Mouse (Mus musculus) liver, embryonic 11.5 days (tissue): Measurements from ENCODE around the gene Cpvl. TPM values are rescaled to one million over a fixed set of nuclear protein-coding genes. Genes with fewer than 3 reads are reported as not detected.

Source experiments
- ATAC-seq: fragments of 200-750 bp; cut with Nextera tagmentation; replicated peaks from 2 replicates; pipeline ENCODE4 v1.8.0; 2017; ENCODE audit warnings: moderate number of reproducible peaks, mild to moderate bottlenecking, moderate TSS enrichment, moderate library complexity; ENCODE audit not compliant: low FRiP score
- DNase-seq: peaks from one replicate; pipeline ENCODE4 v3.0.0-alpha.2; 2017; ENCODE audit warnings: low spot score
- H3K27ac ChIP-seq: fragments of 300-500 bp; sonication (generic); 2 replicates; pipeline ENCODE4 v1.5.1; 2014; ENCODE audit warnings: mild to moderate bottlenecking, low read depth, low read length, control low read depth
- H3K27me3 ChIP-seq: fragments of 300-500 bp; sonication (generic); replicated peaks from 2 replicates; pipeline ENCODE4 v1.6.1; 2014; ENCODE audit warnings: low read length, mixed read lengths; ENCODE audit not compliant: control insufficient read depth, insufficient read depth
- H3K36me3 ChIP-seq: fragments of 300-500 bp; sonication (generic); 2 replicates; pipeline ENCODE4 v1.6.1; 2014; ENCODE audit warnings: mild to moderate bottlenecking, low read length, moderate library complexity, mixed read lengths; ENCODE audit not compliant: control insufficient read depth, insufficient read depth
- H3K4me1 ChIP-seq: fragments of 300-500 bp; sonication (generic); replicated peaks from 2 replicates; pipeline ENCODE4 v1.6.1; 2014; ENCODE audit warnings: low read length, mixed read lengths; ENCODE audit not compliant: control insufficient read depth, insufficient read depth
- H3K4me2 ChIP-seq: fragments of 300-500 bp; sonication (generic); 2 replicates; pipeline ENCODE4 v1.6.1; 2014; ENCODE audit warnings: mild to moderate bottlenecking, control low read depth, moderate library complexity
- H3K4me3 ChIP-seq: fragments of 300-500 bp; sonication (generic); 2 replicates; pipeline ENCODE4 v1.5.1; 2014; ENCODE audit warnings: low read depth, low read length, control low read depth
- H3K9ac ChIP-seq: fragments of 300-500 bp; sonication (generic); 2 replicates; pipeline ENCODE4 v1.6.1; 2014; ENCODE audit warnings: low read depth, low read length, control low read depth
- H3K9me3 ChIP-seq: fragments of 300-500 bp; sonication (generic); 2 replicates; pipeline ENCODE4 v1.6.1; 2016; ENCODE audit warnings: low read length, inconsistent platforms, mixed read lengths; ENCODE audit not compliant: control insufficient read depth
- WGBS: fragments of 180-500 bp; shearing (Covaris S2); extraction: QIAGEN DNeasy Blood & Tissue Kit; methylation state at CpG from one replicate; pipeline ENCODE4 v1.1.7; 2014; 5-methylcytosine and 5-hydroxymethylcytosine counted together
- polyA plus RNA-seq: library from polyadenylated mRNA; unstranded; fragments of >200 nt; fragmentation: Nextera tagmentation; extraction: Ambion mirVana; gene quantifications from 2 replicates; pipeline ENCODE4 v1.2.1, GENCODE M21; 2014

Cpvl gene
- polyA plus RNA-seq, 1 experiment from 2014 or later, result not detected

DNA sequence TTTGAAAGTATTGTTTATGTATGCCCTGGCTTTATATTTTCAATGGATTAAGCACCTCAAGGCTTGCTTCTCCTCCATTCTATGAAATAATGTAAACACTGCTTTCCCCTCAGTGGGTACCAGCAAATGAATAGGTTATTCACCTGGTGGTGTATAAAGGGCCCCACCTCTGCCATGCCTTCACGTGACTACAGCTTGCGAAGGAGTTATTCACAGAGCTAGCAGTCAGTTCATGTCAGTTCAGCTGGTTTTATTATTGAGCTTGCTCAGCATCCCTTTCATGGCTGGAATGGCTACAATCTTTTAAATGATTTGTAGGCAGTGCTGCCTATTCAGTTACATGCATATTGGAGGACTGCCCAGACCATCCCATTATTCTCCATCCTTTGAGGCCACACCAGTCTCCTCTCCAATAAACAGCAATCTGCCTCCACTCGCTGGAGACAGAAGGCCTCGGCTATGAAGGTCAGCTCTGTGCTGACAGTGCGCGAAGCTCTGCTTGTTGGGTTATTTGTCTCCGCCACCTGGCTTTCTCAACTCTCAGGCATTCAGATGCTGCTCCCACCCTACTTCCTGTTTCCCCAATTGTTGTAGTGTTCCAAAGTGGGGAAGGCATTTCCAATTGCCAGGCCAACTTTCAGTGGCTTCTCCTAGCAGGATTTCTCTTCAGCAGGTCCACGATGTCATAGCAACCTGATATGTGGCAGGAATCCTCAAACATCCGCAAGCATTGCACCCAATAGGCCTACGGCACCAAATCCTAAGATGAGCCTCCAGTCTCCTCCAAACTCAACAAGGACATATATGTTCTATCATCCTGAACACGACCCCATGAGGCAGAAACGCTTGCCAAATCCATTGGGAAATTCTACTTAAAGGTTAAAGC is 123.3 kb downstream of the Cpvl start:
- H3K36me3 ChIP-seq, result no peaks in the 10 kb centered on the region
- no peak overlapping the region for H3K9ac ChIP-seq
- H3K27me3 ChIP-seq, result no peaks in the 10 kb centered on the region
- no peaks in the 10 kb centered on the region for H3K9me3 ChIP-seq
- no peak for DNase-seq
- ATAC-seq, result no peak
- WGBS, result 82% methylated on average over 12 of the region's 12 CpGs
- H3K4me1 ChIP-seq, result no peaks in the 10 kb centered on the region
- no peak overlapping the region for H3K27ac ChIP-seq
- H3K4me3 ChIP-seq, result no peak overlapping the region
- H3K4me2 ChIP-seq, result no peak overlapping the region

DNA sequence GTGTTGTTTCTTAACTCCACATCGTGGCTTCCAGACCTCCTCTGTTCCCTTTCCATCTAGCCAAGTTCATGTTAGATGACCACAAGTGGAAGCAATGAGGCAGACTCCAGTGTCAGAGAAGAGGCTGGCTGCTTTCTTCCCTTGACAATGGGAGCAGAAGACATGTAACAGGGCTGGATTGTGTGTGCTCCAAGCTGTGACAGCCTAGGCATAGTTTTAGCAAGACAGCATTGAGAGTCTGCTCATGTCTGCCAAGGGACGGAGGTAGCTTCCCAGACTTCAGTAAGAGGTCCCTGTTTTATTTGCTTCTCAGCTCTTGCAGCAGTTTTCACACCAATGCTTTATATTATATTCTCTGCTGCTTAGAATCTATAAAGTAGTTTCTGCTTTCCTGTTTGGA is 124.2 kb downstream of the Cpvl start:
- 75% methylated on average over 2 of the region's 2 CpGs for WGBS
- Histone ChIP-seq H3K4me3 (no peak overlapping the region), H3K9me3 (no peaks in the 10 kb centered on the region), H3K9ac (no peak overlapping the region), H3K36me3 (no peaks in the 10 kb centered on the region), H3K27me3 (no peaks in the 10 kb centered on the region), H3K4me1 (no peaks in the 10 kb centered on the region), H3K27ac (no peak overlapping the region), H3K4me2 (no peak overlapping the region)
- DNase-seq, result no peak
- no peak for ATAC-seq

DNA sequence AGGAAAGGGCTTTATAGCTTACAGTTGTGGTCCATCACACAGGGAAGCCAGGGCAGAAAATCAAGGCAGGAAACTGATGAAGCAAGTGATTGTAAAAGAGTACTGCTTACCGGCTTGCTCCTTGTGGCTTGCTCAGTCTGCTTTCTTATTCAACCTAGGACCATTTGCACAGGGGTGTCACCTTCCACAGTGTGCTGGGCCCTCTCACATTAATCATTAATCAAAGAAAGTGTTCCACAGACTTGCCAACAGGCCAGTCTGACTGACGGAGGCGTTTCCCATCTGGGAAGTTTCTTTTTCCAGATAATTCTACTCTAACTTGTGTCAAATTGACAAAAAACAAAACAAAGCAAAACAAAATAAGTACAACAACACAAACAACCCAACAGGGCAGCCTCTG is 124.9 kb downstream of the Cpvl start:
- H3K27ac ChIP-seq, result no peak overlapping the region
- WGBS, result 52% methylated on average over 3 of the region's 3 CpGs
- no peak for ATAC-seq

DNA sequence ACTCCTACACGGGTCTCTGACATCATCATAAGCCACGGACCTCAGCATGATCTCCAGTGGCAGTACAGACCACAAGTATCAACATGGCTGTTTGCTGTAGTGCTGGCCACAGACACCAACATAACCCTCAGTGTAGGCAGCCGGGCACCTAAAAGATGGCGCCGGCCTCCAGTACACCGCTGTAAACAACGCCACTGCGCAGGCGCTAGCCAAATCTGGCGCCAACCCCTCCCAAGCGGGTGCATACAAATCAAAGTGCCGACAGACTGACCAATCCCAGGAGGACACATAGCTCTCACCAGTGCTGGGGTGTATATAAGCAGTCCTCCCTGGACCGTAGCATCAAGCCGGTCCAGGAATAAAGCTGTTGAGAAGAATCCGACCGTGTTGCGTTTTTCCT is 133.8 kb downstream of the Cpvl start:
- DNase-seq (peak; percentile 0), ATAC-seq (no peak)
- 91% methylated on average over 17 of the region's 17 CpGs for WGBS
- H3K4me2 ChIP-seq, result no peak overlapping the region
- no peak overlapping the region for H3K9ac ChIP-seq
- H3K36me3 ChIP-seq, result no peaks in the 10 kb centered on the region
- H3K27me3 ChIP-seq, result no peaks in the 10 kb centered on the region
- no peak overlapping the region for H3K27ac ChIP-seq
- no peaks in the 10 kb centered on the region for H3K4me1 ChIP-seq
- no peaks in the 10 kb centered on the region for H3K9me3 ChIP-seq
- no peak overlapping the region for H3K4me3 ChIP-seq

More for the DNA sequence above, 124.9 kb downstream of the Cpvl start:
- Histone ChIP-seq H3K9ac (no peak overlapping the region), H3K27me3 (no peaks in the 10 kb centered on the region), H3K4me3 (no peak overlapping the region), H3K4me1 (no peaks in the 10 kb centered on the region), H3K4me2 (no peak overlapping the region), H3K9me3 (no peaks in the 10 kb centered on the region), H3K36me3 (no peaks in the 10 kb centered on the region)
- peak; percentile 24 for DNase-seq

DNA sequence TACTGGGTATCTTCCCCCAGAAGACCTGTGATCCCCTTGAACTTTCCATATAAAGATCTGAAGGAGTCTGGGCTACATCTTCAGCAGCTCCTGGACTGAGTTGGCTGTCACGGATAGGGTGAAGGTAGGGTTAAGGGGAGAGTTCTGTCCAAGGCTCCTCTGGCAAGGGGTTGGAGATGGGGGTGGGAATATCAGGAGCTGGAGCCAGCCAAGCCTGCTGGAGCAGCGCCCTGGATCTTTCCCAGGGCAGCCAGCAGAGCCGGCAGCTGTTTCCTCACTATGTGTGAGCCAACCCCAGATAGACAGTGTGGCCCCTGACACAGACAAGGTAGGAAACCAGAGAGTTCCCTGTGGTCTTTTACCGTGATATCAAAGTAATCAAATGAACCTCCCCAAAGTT is 153.3 kb downstream of the Cpvl start:
- no peak overlapping the region for H3K4me2 ChIP-seq
- ATAC-seq (no peak), DNase-seq (no peak)
- no peak overlapping the region for H3K27ac ChIP-seq
- WGBS, result 54% methylated on average over 4 of the region's 4 CpGs
- no peaks in the 10 kb centered on the region for H3K36me3 ChIP-seq
- H3K4me3 ChIP-seq, result no peak overlapping the region
- no peak overlapping the region for H3K9ac ChIP-seq
- no peaks in the 10 kb centered on the region for H3K4me1 ChIP-seq
- H3K27me3 ChIP-seq, result peaks cover 40% of the 10 kb centered on the region
- no peaks in the 10 kb centered on the region for H3K9me3 ChIP-seq

Other genes starting within 250 kb of the Cpvl start
- 4.5 and 5.5 TPM in 2 replicates for gene Tril, start 157.8 kb downstream of the Cpvl start, polyA plus RNA-seq
- 5.5 and 6.6 TPM in 2 replicates for gene Chn2, start 60.9 kb upstream of the Cpvl start, polyA plus RNA-seq